Mouse (Mus musculus) lung, adult 2 months (tissue): ENCODE measurements at regions not wholly inside any gene's neighbourhood (a gene's known extent, or its start where the extent isn't known, plus 50 kb on each side); places are given as distances from the start of the nearest gene placed in this dataset.

Experiments used
- DNase-seq: peaks from one replicate; pipeline ENCODE4 v3.0.0; 2022
- H3K4me1 ChIP-seq: fragments of 200-500 bp; 2 replicates; pipeline ENCODE4 v1.6.1; 2011; ENCODE audit warnings: low read length; ENCODE audit not compliant: control insufficient read depth, insufficient read depth
- H3K4me3 ChIP-seq: fragments of 200-500 bp; replicated peaks from 2 replicates; pipeline ENCODE3; 2011; ENCODE audit warnings: low read depth, mild to moderate bottlenecking, control low read depth, low read length; ENCODE audit errors: extremely low read depth
- CTCF ChIP-seq: fragments of 200-500 bp; IDR thresholded peaks from 2 replicates; pipeline ENCODE4 v1.5.1; 2011; ENCODE audit warnings: mild to moderate bottlenecking, low read length, control low read depth; ENCODE audit not compliant: insufficient read depth
- POLR2A ChIP-seq: fragments of 200-500 bp; IDR thresholded peaks from 2 replicates; pipeline ENCODE4 v1.6.1; 2011; ENCODE audit warnings: low read depth, mild to moderate bottlenecking, control low read depth, low read length, borderline replicate concordance; ENCODE audit errors: extremely low read depth
- WGBS: fragments of 180-500 bp; shearing (Covaris S2); methylation state at CpG from one replicate; pipeline ENCODE4 v1.1.7; 2018; 5-methylcytosine and 5-hydroxymethylcytosine counted together

- 45% methylated on average over 1 of the region's 1 CpGs for WGBS
- Histone ChIP-seq H3K4me3 (no peak overlapping the region), H3K4me1 (no peaks in the 10 kb centered on the region)
- no peak for DNase-seq
- no peak for TF ChIP-seq CTCF
- TF ChIP-seq POLR2A: no peak
Measured at GRCm38 (mm10) chr14:123219590-123219989, 235.8 kb upstream of the Tmtc4 start.

DNA sequence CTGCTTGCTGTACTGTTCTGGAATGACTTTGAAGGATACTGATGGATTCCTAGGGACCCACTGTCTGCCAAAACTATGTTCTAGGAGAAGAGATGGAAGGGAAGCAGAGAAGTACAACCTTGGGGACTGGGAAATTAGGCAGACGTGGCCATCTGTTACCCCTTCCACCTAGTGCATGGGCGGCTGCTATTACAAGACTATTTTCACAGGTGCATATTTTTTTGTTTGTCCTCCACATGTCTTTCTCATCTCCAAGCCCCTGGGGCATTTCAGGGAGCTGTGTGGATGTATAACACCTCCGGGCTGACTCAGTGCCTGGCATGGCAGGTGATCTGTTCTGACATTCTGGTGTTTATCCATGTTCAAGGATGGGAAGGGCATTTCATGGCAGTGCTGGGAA is 226.4 kb upstream of the Tmtc4 start:
- H3K4me1 ChIP-seq: no peaks in the 10 kb centered on the region
- no peak overlapping the region for H3K4me3 ChIP-seq
- DNase-seq: no peak
- TF ChIP-seq POLR2A: no peak
- no peak for TF ChIP-seq CTCF
- WGBS: 84% methylated on average over 3 of the region's 3 CpGs

- Histone ChIP-seq H3K4me1 (no peaks in the 10 kb centered on the region), H3K4me3 (no peak overlapping the region)
- TF ChIP-seq CTCF (no peak), POLR2A (no peak)
- 53% methylated on average over 2 of the region's 2 CpGs for WGBS
- DNase-seq: no peak
Measured at GRCm38 (mm10) chr14:123202848-123203247, 219.0 kb upstream of the Tmtc4 start.

- 47% methylated on average over 4 of the region's 4 CpGs for WGBS
- TF ChIP-seq CTCF (no peak), POLR2A (no peak)
- H3K4me1 ChIP-seq: no peaks in the 10 kb centered on the region
- no peak overlapping the region for H3K4me3 ChIP-seq
- no peak for DNase-seq
Measured at GRCm38 (mm10) chr14:123202313-123202712, 218.5 kb upstream of the Tmtc4 start.

DNA sequence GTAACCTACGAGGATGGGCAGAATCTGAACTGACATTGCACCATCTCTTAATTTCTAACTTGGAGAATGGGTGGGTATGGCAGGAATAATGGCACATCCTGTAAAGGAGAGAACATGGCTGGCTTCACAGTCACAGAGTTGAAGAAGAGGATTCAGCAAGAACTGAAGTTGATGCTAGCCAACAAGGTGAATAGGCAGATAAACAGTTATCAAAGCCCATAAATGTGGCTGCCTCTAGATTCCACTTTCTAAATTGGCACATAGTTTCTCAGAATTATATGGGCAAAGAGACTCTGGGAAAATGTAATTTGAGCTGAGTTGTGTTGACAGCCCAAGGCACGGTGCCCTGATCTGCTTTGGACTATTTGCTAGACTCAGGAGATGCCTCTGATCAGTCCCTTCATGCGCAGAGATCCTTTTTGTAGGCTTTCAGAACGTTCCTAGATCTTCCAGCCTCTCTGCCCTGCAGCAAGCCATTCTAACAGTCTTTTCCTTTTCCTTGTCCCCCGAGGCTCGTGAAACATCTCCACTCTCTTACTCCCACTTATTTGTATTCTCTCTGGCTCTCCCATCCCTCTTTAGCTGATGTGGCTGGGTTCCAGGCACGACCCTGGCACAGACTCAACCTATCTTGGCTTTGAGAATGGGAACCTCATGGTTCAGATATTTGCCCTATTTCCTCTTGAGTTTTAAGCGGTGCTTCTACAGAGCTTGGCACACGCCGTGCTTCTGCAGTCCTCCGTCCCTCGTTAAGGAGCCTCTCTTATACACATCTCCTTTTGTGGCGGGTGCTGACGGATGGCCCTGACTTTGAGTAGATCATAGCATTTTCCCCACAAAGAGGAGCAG is 217.8 kb upstream of the Tmtc4 start:
- TF ChIP-seq CTCF (no peak), POLR2A (no peak)
- no peak overlapping the region for H3K4me3 ChIP-seq
- no peaks in the 10 kb centered on the region for H3K4me1 ChIP-seq
- 37% methylated on average over 14 of the region's 14 CpGs for WGBS
- DNase-seq: peak; percentile 5

- Histone ChIP-seq H3K4me1 (no peaks in the 10 kb centered on the region), H3K4me3 (no peak overlapping the region)
- no peak for DNase-seq
- TF ChIP-seq CTCF: no peak
- TF ChIP-seq POLR2A: no peak
- WGBS: 57% methylated on average over 3 of the region's 3 CpGs
Measured at GRCm38 (mm10) chr14:123199111-123199510, 215.3 kb upstream of the Tmtc4 start.

GRCm38 (mm10) chr14:123192574-123192973 is 208.7 kb upstream of the Tmtc4 start:
- no peak overlapping the region for H3K4me3 ChIP-seq
- TF ChIP-seq POLR2A (no peak), CTCF (no peak)
- no peaks in the 10 kb centered on the region for H3K4me1 ChIP-seq
- DNase-seq: no peak
- WGBS: 77% methylated on average over 2 of the region's 2 CpGs

GRCm38 (mm10) chr14:123190729-123191128 is 206.9 kb upstream of the Tmtc4 start:
- TF ChIP-seq POLR2A (no peak), CTCF (no peak)
- H3K4me1 ChIP-seq: no peaks in the 10 kb centered on the region

GRCm38 (mm10) chr14:123187270-123188058 is 203.6 kb upstream of the Tmtc4 start:
- WGBS: 56% methylated on average over 11 of the region's 11 CpGs
- H3K4me1 ChIP-seq: no peaks in the 10 kb centered on the region
- H3K4me3 ChIP-seq: no peak overlapping the region
- TF ChIP-seq POLR2A (no peak), CTCF (no peak)
- no peak for DNase-seq

More at GRCm38 (mm10) chr14:123190729-123191128, 206.9 kb upstream of the Tmtc4 start:
- no peak for DNase-seq
- no peak overlapping the region for H3K4me3 ChIP-seq
